Mouse (Mus musculus) CH12.LX (cell line): ENCODE results near the gene Rgs14.

Source experiments
- CTCF ChIP-seq, 2 experiments: IDR thresholded peaks in 1 of 2; conservative IDR thresholded peaks in 1 of 2; 2 replicates each; pipeline ENCODE4 v1.5.1; 2011 to 2012; ENCODE audit warnings: low read depth in 2 of 2, low read length in 2 of 2, improper control_type of control experiment in 1 of 2, inconsistent platforms in 1 of 2, mild to moderate bottlenecking in 1 of 2, moderate library complexity in 1 of 2
- EP300 ChIP-seq: IDR thresholded peaks from 2 replicates; pipeline ENCODE4 v1.6.1; 2011; ENCODE audit warnings: low read length, improper control_type of control experiment
- KAT2A ChIP-seq: IDR thresholded peaks from 2 replicates; pipeline ENCODE4 v1.6.1; 2012; ENCODE audit warnings: low read length, improper control_type of control experiment, inconsistent platforms; ENCODE audit not compliant: insufficient replicate concordance
- POLR2A ChIP-seq: IDR thresholded peaks from 2 replicates; pipeline ENCODE4 v1.6.1; 2011; ENCODE audit warnings: low read depth, mild to moderate bottlenecking, improper control_type of control experiment, low read length
- RAD21 ChIP-seq: IDR thresholded peaks from 2 replicates; pipeline ENCODE4 v1.6.1; 2011; ENCODE audit warnings: low read depth, mild to moderate bottlenecking, low read length, improper control_type of control experiment, moderate library complexity
- SIN3A ChIP-seq: IDR thresholded peaks from 2 replicates; pipeline ENCODE4 v1.6.1; 2012; ENCODE audit warnings: low read length, improper control_type of control experiment, inconsistent platforms
- UBTF ChIP-seq: IDR thresholded peaks from 2 replicates; pipeline ENCODE4 v1.6.1; 2012; ENCODE audit warnings: low read depth, mild to moderate bottlenecking, inconsistent platforms, low read length, improper control_type of control experiment, moderate library complexity
- ZC3H11A ChIP-seq: IDR thresholded peaks from 2 replicates; pipeline ENCODE4 v1.6.1; 2012; ENCODE audit warnings: low read depth, mild to moderate bottlenecking, inconsistent platforms, low read length, improper control_type of control experiment
- ZNF384 ChIP-seq: IDR thresholded peaks from 2 replicates; pipeline ENCODE4 v1.6.1; 2012; ENCODE audit warnings: low read depth, low read length, improper control_type of control experiment, inconsistent platforms

DNA sequence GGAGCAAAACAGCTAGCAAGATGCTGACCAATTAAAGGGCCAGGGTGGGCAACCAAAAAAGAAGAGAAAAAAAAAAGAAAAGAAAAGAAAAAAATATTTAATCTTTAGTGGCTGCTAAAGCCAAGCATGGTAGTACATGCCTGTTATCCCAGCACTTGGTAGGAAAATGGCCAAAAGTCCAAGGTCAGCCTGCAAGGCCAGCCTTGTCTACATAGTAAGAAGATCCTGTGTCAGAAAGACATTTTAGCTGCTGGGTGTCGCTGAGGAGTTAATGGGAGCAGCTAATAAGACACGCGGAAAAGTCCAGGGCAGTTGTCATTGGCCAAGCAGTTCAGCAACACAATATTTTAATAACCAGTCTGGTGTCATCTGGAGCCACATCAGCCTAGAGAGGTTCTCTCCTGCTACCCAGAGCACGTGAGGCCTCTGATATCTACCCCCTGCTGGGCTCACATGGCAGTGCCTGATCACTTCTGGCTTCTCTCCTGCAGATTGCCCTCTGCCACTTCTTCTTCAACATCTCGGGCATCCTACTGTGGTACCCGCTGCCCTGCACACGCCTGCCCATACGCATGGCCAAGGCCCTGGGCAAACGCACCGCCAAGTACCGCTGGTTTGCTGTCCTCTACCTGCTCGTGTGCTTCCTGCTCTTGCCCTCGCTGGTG lies 43.2 kb downstream of the Rgs14 start:
- no peak for TF ChIP-seq CTCF (conservative IDR thresholded peaks at IDR 0.05 in 1 of 2, IDR thresholded peaks at IDR 0.05 in 1 of 2; ENCODE audit: low read depth in 2 of 2, low read length in 2 of 2)
- no peak for TF ChIP-seq SIN3A
- TF ChIP-seq ZNF384, result no peak
- no peak for TF ChIP-seq ZC3H11A
- no peak for TF ChIP-seq KAT2A
- no peak for TF ChIP-seq POLR2A
- no peak for TF ChIP-seq EP300
- no peak for TF ChIP-seq RAD21
- no peak for TF ChIP-seq UBTF
